Mouse (Mus musculus): ENCODE data around the gene Tmem200a.

The Tmem200a gene

GRCm38 (mm10) chr10:26078521-26079142, at the start of gene Tmem200a:
Gene Tmem200a (minus strand): TSS chr10:26079052.
- DNase-seq (ENCODE audit: low read depth, low spot score): peak; percentile 89

- DNase-seq (ENCODE audit: low read depth, low spot score): no peak
Observed at GRCm38 (mm10) chr10:26119822-26120183, 41.0 kb upstream of the Tmem200a start.

- DNase-seq (ENCODE audit: low read depth, low spot score): no peak
Observed at GRCm38 (mm10) chr10:26119067-26119821, 40.4 kb upstream of the Tmem200a start.

- DNase-seq (ENCODE audit: low read depth, low spot score): no peak
Observed at GRCm38 (mm10) chr10:26114409-26114808, 35.6 kb upstream of the Tmem200a start.

GRCm38 (mm10) chr10:26103330-26103982, 24.6 kb upstream of the Tmem200a start:
- no peak for DNase-seq (ENCODE audit: low read depth, low spot score)

- peak; percentile 41 for DNase-seq (ENCODE audit: low read depth, low spot score)
Observed at GRCm38 (mm10) chr10:26082081-26082480, 3.2 kb upstream of the Tmem200a start.

GRCm38 (mm10) chr10:26079678-26080077, 826 bp upstream of the Tmem200a start:
- no peak for DNase-seq (ENCODE audit: low read depth, low spot score)

GRCm38 (mm10) chr10:26077671-26078481, 976 bp downstream of the Tmem200a start, which contains the start of gene Gm9767:
Gene Gm9767 (plus strand): TSS chr10:26078255.
- DNase-seq (ENCODE audit: low read depth, low spot score): peak; percentile 24

- DNase-seq (ENCODE audit: low read depth, low spot score): no peak
Observed at GRCm38 (mm10) chr10:26076949-26077348, 1.9 kb downstream of the Tmem200a start.

GRCm38 (mm10) chr10:26071986-26072385, 6.9 kb downstream of the Tmem200a start:
- DNase-seq (ENCODE audit: low read depth, low spot score): no peak

- DNase-seq (ENCODE audit: low read depth, low spot score): no peak
Observed at GRCm38 (mm10) chr10:26063071-26063470, 15.8 kb downstream of the Tmem200a start.

GRCm38 (mm10) chr10:26059662-26060307, 19.1 kb downstream of the Tmem200a start:
- no peak for DNase-seq (ENCODE audit: low read depth, low spot score)

GRCm38 (mm10) chr10:26051177-26051576, 27.7 kb downstream of the Tmem200a start:
- DNase-seq (ENCODE audit: low read depth, low spot score): no peak

- DNase-seq (ENCODE audit: low read depth, low spot score): no peak
Observed at GRCm38 (mm10) chr10:26034931-26035330, 43.9 kb downstream of the Tmem200a start.

GRCm38 (mm10) chr10:26018740-26019139, 60.1 kb downstream of the Tmem200a start:
- no peak for DNase-seq (ENCODE audit: low read depth, low spot score)

GRCm38 (mm10) chr10:26014298-26014697, 64.6 kb downstream of the Tmem200a start:
- DNase-seq (ENCODE audit: low read depth, low spot score): no peak

- no peak for DNase-seq (ENCODE audit: low read depth, low spot score)
Observed at GRCm38 (mm10) chr10:26008948-26009347, 69.9 kb downstream of the Tmem200a start.

GRCm38 (mm10) chr10:26005471-26005870, 73.4 kb downstream of the Tmem200a start:
- no peak for DNase-seq (ENCODE audit: low read depth, low spot score)

GRCm38 (mm10) chr10:26000893-26001292, 78.0 kb downstream of the Tmem200a start:
- DNase-seq (ENCODE audit: low read depth, low spot score): no peak

- no peak for DNase-seq (ENCODE audit: low read depth, low spot score)
Observed at GRCm38 (mm10) chr10:25999291-25999930, 79.4 kb downstream of the Tmem200a start.

GRCm38 (mm10) chr10:25984056-25984455, 94.8 kb downstream of the Tmem200a start:
- peak; percentile 67 for DNase-seq (ENCODE audit: low read depth, low spot score)

All from R1 (cell line).